Mouse (Mus musculus) heart, embryonic 16.5 days (tissue): ENCODE data around the gene Fuom. TPM values are rescaled to one million over a fixed set of nuclear protein-coding genes. Genes with fewer than 3 reads are reported as not detected.

Source experiments
- ATAC-seq: fragments of 200-750 bp; cut with Nextera tagmentation; replicated peaks from 2 replicates; pipeline ENCODE4 v1.8.0; 2017; ENCODE audit warnings: moderate number of reproducible peaks; ENCODE audit not compliant: insufficient read depth, low FRiP score; ENCODE audit errors: extremely low read depth
- H3K27ac ChIP-seq: fragments of 300-500 bp; sonication (generic); 2 replicates; pipeline ENCODE4 v1.5.1; 2014; ENCODE audit warnings: mild to moderate bottlenecking, low read length, control low read depth, moderate library complexity
- H3K27me3 ChIP-seq: fragments of 300-500 bp; sonication (generic); 2 replicates; pipeline ENCODE4 v1.6.1; 2014; ENCODE audit warnings: low read length, mixed read lengths; ENCODE audit not compliant: control insufficient read depth, insufficient read depth
- H3K36me3 ChIP-seq: fragments of 300-500 bp; sonication (generic); 2 replicates; pipeline ENCODE4 v1.6.1; 2014; ENCODE audit not compliant: control insufficient read depth, insufficient read depth
- H3K4me1 ChIP-seq: fragments of 300-500 bp; sonication (generic); 2 replicates; pipeline ENCODE4 v1.6.1; 2014; ENCODE audit warnings: low read length, mixed read lengths; ENCODE audit not compliant: control insufficient read depth, insufficient read depth
- H3K4me2 ChIP-seq: fragments of 300-500 bp; sonication (generic); 2 replicates; pipeline ENCODE4 v1.6.1; 2014; ENCODE audit warnings: low read depth, mild to moderate bottlenecking, control low read depth, low read length
- H3K4me3 ChIP-seq: fragments of 300-500 bp; sonication (generic); 2 replicates; pipeline ENCODE4 v1.5.1; 2014; ENCODE audit warnings: mild to moderate bottlenecking, control low read depth, low read length
- H3K9ac ChIP-seq: fragments of 300-500 bp; sonication (generic); 2 replicates; pipeline ENCODE4 v1.6.1; 2014; ENCODE audit warnings: low read length, control low read depth
- H3K9me3 ChIP-seq: fragments of 300-500 bp; sonication (generic); replicated peaks from 2 replicates; pipeline ENCODE4 v1.6.1; 2016; ENCODE audit warnings: low read length; ENCODE audit not compliant: control insufficient read depth
- WGBS: fragments of 180-500 bp; shearing (Covaris S2); extraction: QIAGEN DNeasy Blood & Tissue Kit; methylation state at CpG from one replicate; pipeline ENCODE4 v1.1.7; 2014; 5-methylcytosine and 5-hydroxymethylcytosine counted together
- polyA plus RNA-seq: library from polyadenylated mRNA; unstranded; fragments of >200 nt; fragmentation: Nextera tagmentation; extraction: Ambion mirVana; gene quantifications from 2 replicates; pipeline ENCODE4 v1.2.1, GENCODE M21; 2015

Gene Fuom
- polyA plus RNA-seq, 1 experiment from 2014 or later = 93.9 TPM

DNA sequence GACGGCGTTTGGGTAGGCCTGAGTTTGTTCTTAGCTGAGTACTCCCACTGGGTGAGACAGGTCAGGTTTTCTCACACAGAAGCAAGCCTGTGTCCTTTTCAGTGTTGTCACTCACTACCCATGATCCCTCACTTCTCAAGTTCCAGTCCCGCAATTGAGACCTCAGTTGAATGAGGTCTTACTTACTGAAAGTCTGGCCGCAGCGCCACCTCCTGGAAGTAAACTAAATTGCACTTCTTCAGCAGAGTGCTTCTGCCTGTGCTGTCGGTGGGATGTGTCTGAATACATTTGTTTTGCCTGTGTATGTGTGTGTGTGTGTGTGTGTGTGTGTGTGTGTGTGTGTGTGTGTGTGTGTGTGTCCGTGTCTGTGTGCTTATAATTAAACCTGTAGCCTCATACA, 39.1 kb downstream of the Fuom start:
- Histone ChIP-seq H3K27me3 (peaks cover 81% of the 10 kb centered on the region), H3K4me3 (no peak overlapping the region), H3K9me3 (no peaks in the 10 kb centered on the region), H3K4me1 (0 out of 2 replicates have a peak, but pooled peaks cover 3% of the 10 kb centered on the region), H3K36me3 (no peaks in the 10 kb centered on the region), H3K4me2 (no peak overlapping the region), H3K9ac (no peak overlapping the region), H3K27ac (no peak overlapping the region)
- 27% methylated on average over 7 of the region's 7 CpGs for WGBS
- no peak for ATAC-seq

DNA sequence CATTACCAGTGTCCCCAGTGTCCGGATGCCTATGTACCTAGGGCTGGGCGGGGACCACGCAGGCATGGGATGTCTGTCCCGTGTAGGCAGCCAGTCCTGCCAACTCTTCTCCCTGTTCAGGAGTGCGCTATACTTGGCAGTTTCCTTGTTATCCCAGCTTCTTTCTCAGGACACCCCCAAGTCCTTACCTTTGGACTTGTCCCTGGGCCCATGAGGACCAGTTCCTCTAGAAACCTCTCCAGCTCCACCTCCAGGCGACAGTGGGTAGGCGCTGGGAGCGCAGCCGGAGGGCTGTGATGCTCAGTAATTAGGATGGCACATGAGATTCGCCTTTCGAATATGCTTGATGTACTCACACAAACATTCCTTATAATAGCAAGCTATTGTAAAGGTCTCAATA, 39.9 kb downstream of the Fuom start:
- ATAC-seq = no peak
- WGBS = 15% methylated on average over 11 of the region's 11 CpGs
- no peaks in the 10 kb centered on the region for H3K9me3 ChIP-seq
- H3K27me3 ChIP-seq = peaks cover 83% of the 10 kb centered on the region
- H3K36me3 ChIP-seq = no peaks in the 10 kb centered on the region
- H3K27ac ChIP-seq = no peak overlapping the region
- H3K4me3 ChIP-seq = no peak overlapping the region
- H3K4me2 ChIP-seq = no peak overlapping the region
- no peak overlapping the region for H3K9ac ChIP-seq
- H3K4me1 ChIP-seq = 0 out of 2 replicates have a peak, but pooled peaks cover 5% of the 10 kb centered on the region

DNA sequence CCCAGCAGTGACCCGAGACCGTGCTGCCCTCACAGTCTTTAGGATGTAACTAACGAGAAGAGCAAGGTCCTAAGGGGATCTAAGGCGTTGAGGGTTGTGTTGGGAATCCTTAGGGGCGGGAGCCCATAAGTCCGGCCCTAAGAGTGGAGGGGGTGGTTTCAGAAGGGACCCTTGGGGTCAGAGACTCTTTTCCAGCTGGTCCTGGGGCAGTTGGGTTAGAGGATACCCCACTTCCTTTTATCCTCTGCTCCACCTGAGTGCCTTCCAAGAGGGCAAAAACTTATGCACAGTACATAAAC, 40.5 kb downstream of the Fuom start:
- H3K9me3 ChIP-seq = no peaks in the 10 kb centered on the region
- ATAC-seq = no peak
- no peaks in the 10 kb centered on the region for H3K36me3 ChIP-seq
- H3K4me2 ChIP-seq = peak overlapping the region; percentile 57; the same call in 1 of the 2 replicates
- 3% methylated on average over 6 of the region's 6 CpGs for WGBS
- no peak overlapping the region for H3K9ac ChIP-seq
- no peak overlapping the region for H3K27ac ChIP-seq
- peaks cover 88% of the 10 kb centered on the region for H3K27me3 ChIP-seq
- H3K4me1 ChIP-seq = 0 out of 2 replicates have a peak, but pooled peaks cover 5% of the 10 kb centered on the region
- peak overlapping the region; percentile 37; the same call in 1 of the 2 replicates for H3K4me3 ChIP-seq

DNA sequence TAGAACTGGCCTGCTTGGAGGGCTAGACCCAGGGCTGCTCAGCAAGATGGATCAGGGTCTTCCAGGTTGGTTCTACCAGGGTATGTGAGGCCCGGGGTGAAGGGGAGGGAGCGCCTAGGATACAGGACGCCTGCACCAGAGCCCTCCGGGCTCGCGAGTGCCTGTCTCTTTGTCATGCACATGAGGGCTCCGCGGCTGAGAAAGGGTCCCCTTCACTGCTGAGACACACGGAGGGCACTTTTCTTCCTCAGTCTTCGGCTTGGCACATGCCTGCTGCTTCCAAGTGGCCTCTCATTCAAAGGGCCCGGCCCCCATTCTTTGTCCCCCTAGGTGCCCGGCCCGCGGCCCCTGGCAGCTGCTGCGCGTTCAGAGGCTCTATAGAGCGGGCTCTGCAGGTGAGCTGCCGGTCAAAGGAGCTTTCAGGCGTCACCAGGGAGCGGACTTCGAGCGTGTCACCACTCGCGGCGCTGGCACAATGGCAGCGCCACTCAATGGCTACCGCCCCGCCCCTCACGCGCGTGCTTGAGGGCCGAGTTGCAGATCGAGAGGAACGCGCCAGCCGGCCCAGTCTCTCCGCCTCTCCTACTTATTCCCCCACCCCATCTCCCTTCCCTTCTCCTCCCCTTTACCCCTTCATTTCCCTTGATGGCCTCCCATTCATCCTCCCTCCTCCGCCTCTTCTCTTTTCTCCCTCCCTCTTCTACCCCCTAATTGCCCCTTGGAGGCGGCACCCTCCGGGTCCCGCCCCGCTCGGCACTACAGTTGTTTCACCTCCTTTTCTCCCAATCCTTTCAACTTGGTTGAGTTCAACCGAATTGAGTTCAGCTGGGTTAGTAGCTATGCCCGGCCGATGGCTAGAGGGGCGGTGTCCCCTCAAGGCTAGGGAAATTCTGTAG, 41.1 kb downstream of the Fuom start:
- ATAC-seq = no peak
- Histone ChIP-seq H3K4me2 (peak overlapping the region; percentile 57), H3K27ac (no peak overlapping the region), H3K4me1 (0 out of 2 replicates have a peak, but pooled peaks cover 5% of the 10 kb centered on the region), H3K9me3 (no peaks in the 10 kb centered on the region), H3K4me3 (peak overlapping the region; percentile 37), H3K9ac (no peak overlapping the region), H3K36me3 (no peaks in the 10 kb centered on the region), H3K27me3 (peaks cover 94% of the 10 kb centered on the region)
- WGBS = under 1% methylated on average over 46 of the region's 47 CpGs

DNA sequence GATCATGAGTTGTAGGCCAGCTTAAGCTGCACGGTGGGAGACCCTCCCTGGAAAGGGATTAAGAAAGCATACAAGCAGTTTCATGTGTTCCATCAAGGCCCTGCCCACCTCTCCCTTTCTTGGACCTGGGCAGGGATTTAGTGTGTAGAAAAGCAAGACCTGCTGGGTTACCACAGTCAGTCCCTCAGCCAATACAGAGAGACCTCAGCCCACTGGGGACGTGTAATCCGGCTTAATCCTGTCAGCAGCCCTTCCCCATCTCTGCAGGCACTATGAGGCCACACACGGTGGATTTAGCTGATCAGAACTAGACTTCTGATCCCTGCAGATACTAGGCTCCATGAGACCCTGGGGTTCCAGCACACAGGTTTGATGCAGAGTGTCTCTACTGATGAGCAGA, 42.6 kb downstream of the Fuom start:
- ATAC-seq = no peak
- WGBS = 26% methylated on average over 4 of the region's 4 CpGs
- no peak overlapping the region for H3K9ac ChIP-seq

DNA sequence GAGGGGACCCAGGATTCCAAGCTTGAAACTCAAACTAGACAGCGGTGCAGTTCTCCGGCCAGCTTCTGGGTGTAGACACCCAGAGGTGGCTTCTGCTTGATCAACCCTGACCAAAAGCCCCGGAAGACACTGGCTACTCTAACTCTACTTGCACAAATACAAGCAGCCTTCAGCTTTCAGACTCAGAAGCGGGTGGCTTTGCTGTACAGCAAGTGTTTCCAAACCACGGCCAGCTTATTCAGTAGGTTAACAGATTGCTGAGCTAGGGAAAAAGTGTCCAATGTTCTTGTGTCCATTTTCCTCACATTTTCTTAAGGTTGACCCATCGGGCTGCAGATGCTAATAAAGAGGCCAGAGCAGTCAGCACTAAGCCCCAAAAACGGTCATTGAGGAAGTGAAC, 43.7 kb downstream of the Fuom start:
- H3K4me2 ChIP-seq = peak overlapping the region; percentile 82
- H3K27me3 ChIP-seq = peaks cover 86% of the 10 kb centered on the region
- no peaks in the 10 kb centered on the region for H3K36me3 ChIP-seq
- no peaks in the 10 kb centered on the region for H3K9me3 ChIP-seq
- H3K9ac ChIP-seq = peak overlapping the region; percentile 64; the same call in 1 of the 2 replicates
- 0 out of 2 replicates have a peak, but pooled peaks cover 5% of the 10 kb centered on the region for H3K4me1 ChIP-seq
- H3K4me3 ChIP-seq = peak overlapping the region; percentile 54
- no peak for ATAC-seq
- H3K27ac ChIP-seq = no peak overlapping the region
- 23% methylated on average over 7 of the region's 7 CpGs for WGBS

More for the DNA sequence above, 42.6 kb downstream of the Fuom start:
- no peak overlapping the region for H3K4me3 ChIP-seq
- no peak overlapping the region for H3K27ac ChIP-seq
- H3K27me3 ChIP-seq = peaks cover 92% of the 10 kb centered on the region
- no peaks in the 10 kb centered on the region for H3K36me3 ChIP-seq
- H3K9me3 ChIP-seq = no peaks in the 10 kb centered on the region
- H3K4me2 ChIP-seq = no peak overlapping the region
- 0 out of 2 replicates have a peak, but pooled peaks cover 5% of the 10 kb centered on the region for H3K4me1 ChIP-seq

DNA sequence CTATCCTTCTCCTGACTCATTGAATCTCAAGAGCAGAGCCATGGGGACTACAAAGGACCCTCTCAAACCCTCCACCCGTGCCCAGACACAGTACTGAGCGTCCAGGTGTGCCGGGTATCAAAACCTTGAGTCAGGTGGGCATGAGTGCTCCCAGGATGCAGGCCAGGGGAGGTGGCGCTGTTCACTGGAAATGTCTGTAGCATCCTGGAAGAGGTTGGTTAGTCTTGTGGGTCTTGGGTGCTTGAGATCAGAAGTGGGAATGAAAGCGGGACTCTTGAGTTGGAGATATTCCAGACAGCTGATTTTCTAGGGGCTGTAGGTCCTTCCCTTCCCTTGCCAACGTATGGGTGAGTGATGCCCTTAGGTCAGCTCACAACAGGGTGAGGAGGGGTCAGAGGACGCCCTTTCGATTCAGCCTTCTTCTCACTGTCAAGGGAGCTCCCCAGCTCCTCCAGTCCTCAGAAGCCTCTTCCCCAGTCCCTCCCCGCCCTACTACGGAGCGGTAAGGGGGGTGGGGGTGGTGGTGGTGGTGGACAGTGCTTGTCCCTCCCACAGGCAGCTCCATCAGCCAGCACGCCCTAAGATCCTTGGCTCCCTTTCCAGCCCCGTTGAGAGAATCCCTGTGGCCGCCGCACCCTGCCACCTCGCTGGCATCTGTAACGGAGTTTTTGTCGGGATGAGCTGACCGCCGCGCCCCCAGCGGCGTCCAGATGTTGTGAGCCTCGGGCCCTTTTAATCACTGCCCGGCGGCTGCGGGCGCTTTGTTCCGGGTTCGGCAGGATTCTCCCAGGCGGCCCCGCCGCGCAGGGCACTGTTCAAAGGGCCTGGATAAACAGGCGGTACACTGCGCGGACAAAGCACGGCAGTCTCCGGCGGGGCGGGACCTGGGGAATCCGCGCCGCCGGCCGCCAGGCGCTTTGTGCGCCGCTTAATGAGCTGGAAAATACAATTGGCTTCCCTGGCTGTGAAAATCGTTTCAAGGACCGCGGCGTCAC, 44.5 kb downstream of the Fuom start:
- Histone ChIP-seq H3K9ac (peak overlapping the region; percentile 64), H3K36me3 (no peaks in the 10 kb centered on the region), H3K27ac (no peak overlapping the region), H3K4me1 (0 out of 2 replicates have a peak, but pooled peaks cover 5% of the 10 kb centered on the region), H3K4me2 (peak overlapping the region; percentile 82), H3K27me3 (peaks cover 88% of the 10 kb centered on the region), H3K9me3 (no peaks in the 10 kb centered on the region), H3K4me3 (peak overlapping the region; percentile 54)
- WGBS = 3% methylated on average over 53 of the region's 53 CpGs
- ATAC-seq = no peak

DNA sequence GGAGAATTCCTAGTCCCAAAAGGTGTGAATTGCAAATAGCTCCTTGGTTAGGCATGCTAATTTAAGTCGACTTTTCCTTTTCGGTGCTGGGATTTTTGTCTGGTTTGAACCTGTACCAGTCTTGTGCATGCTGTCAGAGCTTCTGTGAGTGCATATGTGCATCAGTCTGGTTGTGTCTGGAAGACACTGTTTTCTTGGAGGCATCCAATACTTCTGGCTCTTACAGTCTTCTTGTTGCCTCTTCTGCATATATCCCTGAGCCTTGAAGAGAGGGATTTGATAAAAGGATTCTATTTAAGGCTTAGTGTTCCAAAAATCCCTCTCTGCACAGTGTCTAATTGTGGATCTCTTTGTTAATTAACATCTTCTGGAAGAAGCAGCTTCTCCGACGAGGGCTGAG, 48.1 kb downstream of the Fuom start:
- H3K27me3 ChIP-seq = peaks cover 88% of the 10 kb centered on the region
- H3K4me1 ChIP-seq = peaks cover 10% of the 10 kb centered on the region
- ATAC-seq = no peak
- no peak overlapping the region for H3K27ac ChIP-seq
- H3K36me3 ChIP-seq = no peaks in the 10 kb centered on the region
- no peaks in the 10 kb centered on the region for H3K9me3 ChIP-seq
- H3K4me2 ChIP-seq = no peak overlapping the region
- H3K4me3 ChIP-seq = no peak overlapping the region
- WGBS = 62% methylated on average over 4 of the region's 4 CpGs
- H3K9ac ChIP-seq = no peak overlapping the region
